8 mouse cellular contexts compared by ENCODE assay signal in genomic region chr15:103305792-103306645, GRCm38 (mm10). TPM values are rescaled to one million over a fixed set of nuclear protein-coding genes. Genes with fewer than 3 reads are reported as not detected.
DNase-seq lines count a peak whose midpoint lies in the region; ATAC-seq and TF ChIP-seq lines count a peak whose summit lies in the region.

No protein-coding gene starts in this region.

- H3K4me1 ChIP-seq in liver, adult 2 months (ENCODE audit: control insufficient read depth, insufficient read depth, low read length) = peaks cover 30% of the 10 kb centered on the region
- peaks cover 18% of the 10 kb centered on the region for H3K4me1 ChIP-seq in embryonic facial prominence, embryonic 11.5 days (ENCODE audit: control insufficient read depth, insufficient read depth, low read length)
- peaks cover 58% of the 10 kb centered on the region for H3K4me1 ChIP-seq in midbrain, embryonic 12.5 days

- peak; percentile 97 for DNase-seq in liver, adult 2 months (ENCODE audit: extremely low read depth, low read depth, low spot score)
- DNase-seq in liver = no peak
- no peak for DNase-seq in embryonic facial prominence, embryonic 11.5 days (ENCODE audit: low spot score)
- peak; percentile 32 for DNase-seq in induced T-regulatory cell, adult 2 months (ENCODE audit: low read depth)
- DNase-seq in layer of hippocampus, postnatal 25 days (ENCODE audit: extremely low spot score in 1 of 2, low spot score in 1 of 2) = no peak
- DNase-seq in layer of hippocampus, adult 18-20 months (ENCODE audit: low spot score in 2 of 2) = no peak

- no peak for TF ChIP-seq CTCF in liver, adult 2 months (IDR thresholded peaks at IDR 0.05; ENCODE audit: low read depth, low read length)

- WGBS in liver, adult 2 months = 9% methylated on average over 8 of the region's 8 CpGs
- WGBS in embryonic facial prominence, embryonic 11.5 days = 25% methylated on average over 8 of the region's 8 CpGs
- WGBS in midbrain, embryonic 12.5 days = 36% methylated on average over 8 of the region's 8 CpGs

- H3K9me3 ChIP-seq in embryonic facial prominence, embryonic 11.5 days (replicated peaks; ENCODE audit: control insufficient read depth, low read length) = no peaks in the 10 kb centered on the region
- no peaks in the 10 kb centered on the region for H3K9me3 ChIP-seq in midbrain, embryonic 12.5 days

- peak overlapping the region; percentile 85 for H3K9ac ChIP-seq in liver, adult 2 months (ENCODE audit: low read depth, low read length)
- peak overlapping the region; percentile 69 for H3K9ac ChIP-seq in embryonic facial prominence, embryonic 11.5 days (replicated peaks; ENCODE audit: low read length)
- H3K9ac ChIP-seq in midbrain, embryonic 12.5 days (replicated peaks) = peak overlapping the region; percentile 72

- no peak for TF ChIP-seq POLR2A in liver, adult 2 months (IDR thresholded peaks at IDR 0.05; ENCODE audit: extremely low read depth, insufficient read depth, low read length)

- peak overlapping the region; percentile 49 for H3K4me2 ChIP-seq in embryonic facial prominence, embryonic 11.5 days (ENCODE audit: low read depth, low read length)
- H3K4me2 ChIP-seq in midbrain, embryonic 12.5 days (replicated peaks) = peak overlapping the region; percentile 66

- H3K27ac ChIP-seq in liver, adult 2 months (replicated peaks; ENCODE audit: insufficient read depth, low read depth, low read length) = peak overlapping the region; percentile 99
- peak overlapping the region; percentile 56 for H3K27ac ChIP-seq in embryonic facial prominence, embryonic 11.5 days (replicated peaks; ENCODE audit: low read depth, low read length)
- peak overlapping the region; percentile 97 for H3K27ac ChIP-seq in midbrain, embryonic 12.5 days (replicated peaks)

- H3K36me3 ChIP-seq in liver, adult 2 months (ENCODE audit: control insufficient read depth, insufficient read depth, low read length) = no peaks in the 10 kb centered on the region
- H3K36me3 ChIP-seq in embryonic facial prominence, embryonic 11.5 days (replicated peaks; ENCODE audit: control insufficient read depth, insufficient read depth, low read depth, low read length) = no peaks in the 10 kb centered on the region
- no peaks in the 10 kb centered on the region for H3K36me3 ChIP-seq in midbrain, embryonic 12.5 days

- peak overlapping the region; percentile 59 for H3K4me3 ChIP-seq in liver, adult 2 months (ENCODE audit: insufficient read depth, low read depth, low read length)
- H3K4me3 ChIP-seq in embryonic facial prominence, embryonic 11.5 days (ENCODE audit: low read depth, low read length) = peak overlapping the region; percentile 33
- peak overlapping the region; percentile 39 for H3K4me3 ChIP-seq in midbrain, embryonic 12.5 days

- no peak for ATAC-seq in embryonic facial prominence, embryonic 11.5 days (replicated peaks; ENCODE audit: insufficient number of reproducible peaks, low FRiP score, low TSS enrichment, low read depth)
- no peak for ATAC-seq in midbrain, embryonic 12.5 days (ENCODE audit: low FRiP score, low read depth)
- ATAC-seq in granulocyte monocyte progenitor cell, adult 5-6 weeks (replicated peaks; ENCODE audit: poor library complexity, severe bottlenecking) = no peak

- no peaks in the 10 kb centered on the region for H3K79me2 ChIP-seq in liver, adult 2 months (ENCODE audit: control insufficient read depth, insufficient read depth, low read length)

- H3K27me3 ChIP-seq in liver, adult 2 months (ENCODE audit: control insufficient read depth, insufficient read depth, low read length) = no peaks in the 10 kb centered on the region
- no peaks in the 10 kb centered on the region for H3K27me3 ChIP-seq in embryonic facial prominence, embryonic 11.5 days (ENCODE audit: control insufficient read depth, insufficient read depth, low read length)
- H3K27me3 ChIP-seq in midbrain, embryonic 12.5 days = peaks cover 19% of the 10 kb centered on the region

RNA-seq across cellular contexts. Expression of gene Gpr84, which starts 4.4 kb away (rescaled TPM):
- 0.07 and 0.09 TPM in 2 replicates for total RNA-seq in liver, adult 2 months (2014; rRNA removed)
- 0.12 and 0.19 TPM in 2 replicates for polyA plus RNA-seq in liver, adult 2 months (2012; rRNA removed)
- polyA plus RNA-seq in embryonic facial prominence, embryonic 11.5 days (2014; fragmentation: Nextera tagmentation; extraction: Ambion mirVana) = not detected in 2 replicates
- polyA plus RNA-seq in midbrain, embryonic 12.5 days (2016; fragmentation: Nextera tagmentation; extraction: Ambion mirVana) = 0.10 and 0.20 TPM in 2 replicates
- 1 to 10 TPM in 1 of 2 experiments, under 1 TPM in 1; 0.66 to 1.1 TPM for total RNA-seq in layer of hippocampus, postnatal 25 days (2021)
- total RNA-seq in layer of hippocampus, adult 18-20 months (2021) = under 1 TPM; 0.54 to 0.63 TPM
- total RNA-seq in granulocyte monocyte progenitor cell, adult 5-6 weeks (2014; fragmentation: Nextera tagmentation) = 0.77 and 1.0 TPM in 2 replicates
- 0.77 and 1.1 TPM in 2 replicates for total RNA-seq in granulocyte monocyte progenitor cell, adult 5-6 weeks (2017)

RNA-seq across cellular contexts. Expression of gene Copz1, which starts 33.5 kb away (rescaled TPM):
- total RNA-seq in liver, adult 2 months (2014; rRNA removed) = 55.9 and 73.0 TPM in 2 replicates
- polyA plus RNA-seq in liver, adult 2 months (2012; rRNA removed) = 131 and 142 TPM in 2 replicates
- polyA plus RNA-seq in embryonic facial prominence, embryonic 11.5 days (2014; fragmentation: Nextera tagmentation; extraction: Ambion mirVana) = 327 and 331 TPM in 2 replicates
- 232 and 235 TPM in 2 replicates for polyA plus RNA-seq in midbrain, embryonic 12.5 days (2016; fragmentation: Nextera tagmentation; extraction: Ambion mirVana)
- 100 to 1,000 TPM; 101 to 105 TPM for total RNA-seq in layer of hippocampus, postnatal 25 days (2021)
- total RNA-seq in layer of hippocampus, adult 18-20 months (2021) = 100 to 1,000 TPM in 1 of 2 experiments, 10 to 100 TPM in 1; 97.0 to 100 TPM
- total RNA-seq in granulocyte monocyte progenitor cell, adult 5-6 weeks (2014; fragmentation: Nextera tagmentation) = 229 and 240 TPM in 2 replicates
- 80.3 and 87.2 TPM in 2 replicates for total RNA-seq in granulocyte monocyte progenitor cell, adult 5-6 weeks (2017)

RNA-seq across cellular contexts. Expression of gene Zfp385a, which starts 33.9 kb away (rescaled TPM):
- total RNA-seq in liver, adult 2 months (2014; rRNA removed) = 0.92 and 2.1 TPM in 2 replicates
- polyA plus RNA-seq in liver, adult 2 months (2012; rRNA removed) = 14.9 and 17.1 TPM in 2 replicates
- 12.2 and 16.6 TPM in 2 replicates for polyA plus RNA-seq in embryonic facial prominence, embryonic 11.5 days (2014; fragmentation: Nextera tagmentation; extraction: Ambion mirVana)
- 19.6 and 20.8 TPM in 2 replicates for polyA plus RNA-seq in midbrain, embryonic 12.5 days (2016; fragmentation: Nextera tagmentation; extraction: Ambion mirVana)
- total RNA-seq in layer of hippocampus, postnatal 25 days (2021) = 10 to 100 TPM; 40.7 to 45.0 TPM
- 10 to 100 TPM; 43.7 to 49.8 TPM for total RNA-seq in layer of hippocampus, adult 18-20 months (2021)
- 17.5 and 24.9 TPM in 2 replicates for total RNA-seq in granulocyte monocyte progenitor cell, adult 5-6 weeks (2014; fragmentation: Nextera tagmentation)
- total RNA-seq in granulocyte monocyte progenitor cell, adult 5-6 weeks (2017) = 1.8 and 2.7 TPM in 2 replicates

RNA-seq across cellular contexts. Expression of gene Nfe2, which starts 47.8 kb away (rescaled TPM):
- total RNA-seq in liver, adult 2 months (2014; rRNA removed) = 0.40 and 0.74 TPM in 2 replicates
- polyA plus RNA-seq in liver, adult 2 months (2012; rRNA removed) = 2.3 and 4.9 TPM in 2 replicates
- 5.4 and 8.0 TPM in 2 replicates for polyA plus RNA-seq in embryonic facial prominence, embryonic 11.5 days (2014; fragmentation: Nextera tagmentation; extraction: Ambion mirVana)
- polyA plus RNA-seq in midbrain, embryonic 12.5 days (2016; fragmentation: Nextera tagmentation; extraction: Ambion mirVana) = 3.4 and 3.8 TPM in 2 replicates
- total RNA-seq in layer of hippocampus, postnatal 25 days (2021) = not detected
- total RNA-seq in layer of hippocampus, adult 18-20 months (2021) = not detected
- 159 and 180 TPM in 2 replicates for total RNA-seq in granulocyte monocyte progenitor cell, adult 5-6 weeks (2014; fragmentation: Nextera tagmentation)
- 112 and 174 TPM in 2 replicates for total RNA-seq in granulocyte monocyte progenitor cell, adult 5-6 weeks (2017)

Comparison
In these comparisons a context has a peak if more than half of its experiments do, and no peak if none do; other contexts are left out.
1. DNase-seq: peak in liver, adult 2 months (single experiment) and induced T-regulatory cell, adult 2 months (single experiment); none in liver (single experiment), embryonic facial prominence, embryonic 11.5 days (single experiment), layer of hippocampus, postnatal 25 days (0 of 2) and layer of hippocampus, adult 18-20 months (0 of 2).
2. Peak in every context shown above with its lines, with median percentiles within 50 percentile points of each other: H3K27ac ChIP-seq, H3K4me3 ChIP-seq and H3K9ac ChIP-seq.